Mouse (Mus musculus): ENCODE results near the gene Zfp599.

Gene Zfp599

GRCm38 (mm10) chr9:22224536-22225503 is 34.9 kb downstream of the Zfp599 start:
- peak; percentile 38; the same call in 1 of the 2 replicates for ATAC-seq (ENCODE audit: insufficient number of reproducible peaks, low FRiP score, low TSS enrichment)

GRCm38 (mm10) chr9:22224066-22224465 is 35.6 kb downstream of the Zfp599 start:
- no peak for ATAC-seq (ENCODE audit: insufficient number of reproducible peaks, low FRiP score, low TSS enrichment)

GRCm38 (mm10) chr9:22217858-22218493 is 41.7 kb downstream of the Zfp599 start:
- ATAC-seq (ENCODE audit: insufficient number of reproducible peaks, low FRiP score, low TSS enrichment), result no peak

GRCm38 (mm10) chr9:22216705-22217104 is 43.0 kb downstream of the Zfp599 start:
- no peak for ATAC-seq (ENCODE audit: insufficient number of reproducible peaks, low FRiP score, low TSS enrichment)

DNA sequence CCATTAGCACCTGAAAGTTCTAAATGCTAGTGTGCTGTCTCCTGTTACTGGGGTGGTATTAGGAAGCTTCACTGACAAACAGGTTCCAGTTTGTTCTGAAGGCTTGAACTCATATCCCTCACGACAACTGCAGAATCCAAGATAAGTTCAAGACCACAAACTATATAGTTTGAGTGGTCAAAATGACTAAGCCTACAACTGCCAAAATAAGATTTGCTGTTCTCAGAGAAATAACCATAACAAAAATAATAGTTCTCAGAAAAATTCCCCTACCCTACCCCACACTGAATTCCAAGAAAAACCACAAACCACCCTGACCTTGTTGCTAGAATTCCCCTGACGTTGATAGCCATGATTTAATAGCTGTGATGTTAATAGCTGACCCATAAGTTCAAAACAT is 45.1 kb downstream of the Zfp599 start:
- ATAC-seq (ENCODE audit: insufficient number of reproducible peaks, low FRiP score, low TSS enrichment), result no peak

DNA sequence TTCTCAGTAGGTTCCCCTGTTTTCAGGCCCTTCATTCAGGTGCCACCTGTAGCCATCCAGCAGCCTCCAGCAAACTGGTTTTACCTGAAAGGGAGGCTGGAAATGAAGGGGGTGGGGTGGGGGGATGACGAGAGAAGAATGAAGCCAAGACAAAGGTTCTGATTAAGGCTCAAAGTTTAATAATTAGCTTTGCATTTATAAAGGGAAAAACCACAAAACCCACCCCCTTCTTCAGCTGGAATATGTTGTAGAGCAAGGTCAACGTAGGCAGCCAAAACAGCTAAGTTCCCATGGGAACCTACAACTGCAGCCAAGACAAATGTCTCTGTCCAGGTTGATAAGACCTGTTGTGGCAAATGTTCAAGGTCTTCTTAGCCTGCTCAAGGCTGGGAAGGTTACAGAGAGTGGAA is 45.9 kb downstream of the Zfp599 start:
- no peak for ATAC-seq (ENCODE audit: insufficient number of reproducible peaks, low FRiP score, low TSS enrichment)
